Mouse (Mus musculus) lung, embryonic 15.5 days (tissue): ENCODE data around the gene Serpinb1c. TPM values are rescaled to one million over a fixed set of nuclear protein-coding genes. Genes with fewer than 3 reads are reported as not detected.

ENCODE experiments used
- ATAC-seq: fragments of 200-750 bp; cut with Nextera tagmentation; 2 replicates; pipeline ENCODE4 v1.8.0; 2017; ENCODE audit warnings: moderate number of reproducible peaks, borderline replicate concordance; ENCODE audit not compliant: low FRiP score, low TSS enrichment; ENCODE audit errors: extremely low read depth
- H3K27ac ChIP-seq: fragments of 300-500 bp; sonication (generic); 2 replicates; pipeline ENCODE4 v1.5.1; 2015; ENCODE audit warnings: moderate library complexity, mild to moderate bottlenecking, inconsistent platforms
- H3K27me3 ChIP-seq: fragments of 300-500 bp; sonication (generic); 2 replicates; pipeline ENCODE4 v1.6.1; 2015; ENCODE audit warnings: inconsistent platforms
- H3K36me3 ChIP-seq: fragments of 300-500 bp; sonication (generic); 2 replicates; pipeline ENCODE4 v1.6.1; 2015; ENCODE audit warnings: inconsistent platforms
- H3K4me1 ChIP-seq: fragments of 300-500 bp; sonication (generic); 2 replicates; pipeline ENCODE4 v1.6.1; 2015; ENCODE audit warnings: inconsistent platforms
- H3K4me2 ChIP-seq: fragments of 300-500 bp; sonication (generic); 2 replicates; pipeline ENCODE4 v1.6.1; 2015; ENCODE audit warnings: inconsistent platforms, mild to moderate bottlenecking, moderate library complexity
- H3K4me3 ChIP-seq: fragments of 300-500 bp; sonication (generic); 2 replicates; pipeline ENCODE4 v1.5.1; 2015; ENCODE audit warnings: mild to moderate bottlenecking, inconsistent platforms
- H3K9ac ChIP-seq: fragments of 300-500 bp; sonication (generic); 2 replicates; pipeline ENCODE4 v1.6.1; 2015; ENCODE audit warnings: inconsistent platforms
- H3K9me3 ChIP-seq: fragments of 300-500 bp; sonication (generic); 2 replicates; pipeline ENCODE4 v1.6.1; 2016; ENCODE audit warnings: inconsistent platforms
- WGBS: fragments of 180-500 bp; shearing (Covaris S2); methylation state at CpG from one replicate; pipeline ENCODE4 v1.1.7; 2015; 5-methylcytosine and 5-hydroxymethylcytosine counted together
- polyA plus RNA-seq: library from polyadenylated mRNA; unstranded; fragments of >200 nt; fragmentation: Nextera tagmentation; extraction: Ambion mirVana; gene quantifications from 2 replicates; pipeline ENCODE4 v1.2.1, GENCODE M21; 2015

Gene Serpinb1c
- polyA plus RNA-seq, 1 experiment from 2014 or later, result not detected

DNA sequence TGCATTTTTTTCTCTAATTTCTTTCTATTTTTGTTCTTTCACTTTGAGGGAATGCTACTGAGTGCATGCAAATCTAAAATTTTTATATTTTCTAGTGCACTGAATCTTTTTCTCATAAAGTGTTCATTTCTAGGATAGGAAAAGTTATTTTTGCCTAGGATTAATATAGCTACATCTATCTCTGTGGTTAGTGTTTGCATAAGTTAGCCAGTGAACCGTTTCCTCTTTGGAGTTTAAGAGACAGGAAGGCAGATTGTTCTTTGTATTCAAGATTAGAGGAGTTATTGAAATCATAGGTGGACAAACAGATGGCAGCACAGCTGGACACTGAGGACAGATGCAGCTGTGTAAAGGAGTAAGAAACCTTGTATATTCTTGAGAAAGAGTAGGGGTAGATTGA, 58.7 kb downstream of the Serpinb1c start:
- H3K36me3 ChIP-seq, result no peaks in the 10 kb centered on the region
- 23% methylated on average over 1 of the region's 1 CpGs for WGBS
- H3K9ac ChIP-seq, result no peak overlapping the region
- H3K27ac ChIP-seq, result no peak overlapping the region
- no peak for ATAC-seq
- no peaks in the 10 kb centered on the region for H3K4me1 ChIP-seq
- H3K4me2 ChIP-seq, result no peak overlapping the region
- H3K27me3 ChIP-seq, result no peaks in the 10 kb centered on the region
- no peaks in the 10 kb centered on the region for H3K9me3 ChIP-seq
- no peak overlapping the region for H3K4me3 ChIP-seq

DNA sequence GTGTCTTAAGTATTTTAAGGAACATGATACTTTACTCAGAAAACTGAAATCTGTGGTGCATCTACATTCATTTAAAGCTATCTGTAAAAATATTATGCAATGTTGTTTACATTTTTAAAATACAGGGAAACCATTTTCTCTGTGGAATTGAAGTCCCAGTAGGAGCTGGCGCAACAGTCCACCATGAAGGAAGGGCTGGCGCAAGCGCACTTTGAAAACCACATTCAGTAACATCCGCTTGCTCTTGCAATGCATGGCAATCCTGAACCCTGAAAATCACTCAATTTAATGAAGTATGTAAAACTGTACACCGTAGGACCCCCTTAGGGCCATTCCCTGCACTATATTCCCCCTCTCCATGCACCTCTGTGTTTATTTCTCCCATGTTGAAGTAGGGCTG, 63.5 kb downstream of the Serpinb1c start:
- 88% methylated on average over 5 of the region's 5 CpGs for WGBS
- Histone ChIP-seq H3K4me2 (no peak overlapping the region), H3K9ac (no peak overlapping the region), H3K27me3 (no peaks in the 10 kb centered on the region), H3K4me1 (no peaks in the 10 kb centered on the region), H3K36me3 (no peaks in the 10 kb centered on the region), H3K9me3 (no peaks in the 10 kb centered on the region), H3K27ac (no peak overlapping the region), H3K4me3 (no peak overlapping the region)
- ATAC-seq, result no peak

DNA sequence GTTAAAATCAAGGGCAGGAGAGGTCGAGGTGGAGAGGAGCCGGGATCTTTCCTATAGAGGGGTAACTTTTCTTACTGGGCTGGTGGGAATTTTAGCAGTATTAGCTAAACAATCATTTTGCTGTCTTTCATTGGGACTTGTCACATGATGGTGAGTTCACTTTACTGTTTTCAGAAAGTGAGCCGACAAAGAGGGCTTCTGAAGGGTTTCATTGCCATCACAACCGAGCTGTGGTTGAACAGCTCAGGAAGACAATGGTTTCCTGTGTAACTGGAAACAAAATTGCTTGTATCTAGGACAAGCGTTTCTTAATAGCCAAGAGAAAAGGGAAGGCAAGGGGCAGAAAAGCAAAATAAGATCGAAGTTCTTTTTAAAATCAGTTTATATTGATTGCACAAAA, 64.8 kb downstream of the Serpinb1c start:
- Histone ChIP-seq H3K36me3 (no peaks in the 10 kb centered on the region), H3K4me2 (no peak overlapping the region), H3K4me1 (no peaks in the 10 kb centered on the region), H3K4me3 (no peak overlapping the region), H3K9ac (no peak overlapping the region), H3K27me3 (no peaks in the 10 kb centered on the region), H3K9me3 (no peaks in the 10 kb centered on the region), H3K27ac (no peak overlapping the region)
- WGBS, result 65% methylated on average over 6 of the region's 6 CpGs
- ATAC-seq, result no peak

DNA sequence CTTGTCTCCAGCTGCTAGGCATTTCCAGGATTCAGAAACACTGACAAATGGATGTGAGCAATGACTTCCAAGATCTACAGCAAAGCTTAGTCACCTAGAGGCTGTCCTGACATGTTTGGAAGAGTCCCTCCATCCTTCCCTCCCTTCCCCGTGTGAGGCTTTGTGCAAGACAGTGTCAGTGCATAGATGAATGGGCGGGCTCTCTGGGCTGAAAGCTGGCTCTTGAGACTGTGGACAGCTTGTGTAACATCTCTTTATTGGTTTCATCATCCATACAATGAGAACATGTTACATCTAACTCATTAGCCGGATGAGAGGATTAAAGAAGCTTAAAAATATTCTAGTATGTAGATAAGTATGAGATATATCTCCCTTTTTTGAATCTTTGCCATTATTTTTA, 65.2 kb downstream of the Serpinb1c start:
- no peak for ATAC-seq
- Histone ChIP-seq H3K36me3 (no peaks in the 10 kb centered on the region), H3K9me3 (no peaks in the 10 kb centered on the region), H3K4me2 (no peak overlapping the region), H3K9ac (no peak overlapping the region), H3K4me1 (no peaks in the 10 kb centered on the region), H3K27ac (no peak overlapping the region), H3K4me3 (no peak overlapping the region), H3K27me3 (no peaks in the 10 kb centered on the region)
- 61% methylated on average over 3 of the region's 3 CpGs for WGBS

DNA sequence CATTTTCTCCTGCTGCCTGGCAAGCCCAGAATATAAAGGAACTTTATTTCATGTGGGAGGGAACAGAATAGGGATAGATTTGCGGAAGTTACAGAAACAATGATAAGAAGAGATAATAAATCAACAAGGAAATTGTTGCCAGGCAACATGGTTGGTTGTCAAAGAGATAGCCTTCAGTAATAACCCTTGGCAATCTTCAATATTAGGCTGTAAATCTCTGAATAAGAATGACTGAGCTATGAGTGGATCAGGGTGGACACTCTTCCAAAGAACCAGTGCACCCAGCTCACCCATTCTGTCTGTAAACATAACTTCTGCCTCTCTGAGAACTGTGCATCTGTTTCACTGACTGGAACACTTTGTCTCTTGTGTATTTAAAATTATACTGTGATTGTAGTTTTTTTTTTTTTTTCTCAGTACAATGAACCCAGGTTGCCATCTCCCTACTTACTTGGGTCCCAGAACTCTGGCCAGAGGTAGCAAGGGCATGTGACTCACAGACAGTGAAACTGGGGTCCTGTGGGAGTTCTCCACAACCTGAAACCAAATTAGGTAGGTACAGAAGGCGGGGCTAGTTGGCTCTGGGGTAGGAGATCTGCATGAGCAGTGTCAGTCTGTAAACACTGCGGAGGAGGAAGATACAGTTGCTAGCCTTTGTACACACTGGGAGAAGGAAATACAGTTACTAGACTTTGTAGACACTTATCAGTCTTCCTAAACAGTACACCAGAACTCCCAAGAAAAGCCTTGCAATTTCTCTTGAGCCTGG, 66.3 kb downstream of the Serpinb1c start:
- Histone ChIP-seq H3K9me3 (no peaks in the 10 kb centered on the region), H3K4me1 (no peaks in the 10 kb centered on the region), H3K4me3 (no peak overlapping the region), H3K27ac (no peak overlapping the region), H3K36me3 (no peaks in the 10 kb centered on the region), H3K9ac (no peak overlapping the region), H3K4me2 (no peak overlapping the region), H3K27me3 (no peaks in the 10 kb centered on the region)
- WGBS, result 60% methylated on average over 3 of the region's 3 CpGs
- no peak for ATAC-seq

Other genes starting within 250 kb of the Serpinb1c start
- 0.10 and 0.19 TPM in 2 replicates for gene Mylk4, start 114.3 kb downstream of the Serpinb1c start, polyA plus RNA-seq
- gene Wrnip1, start 96.2 kb downstream of the Serpinb1c start, polyA plus RNA-seq, result 29.9 and 30.5 TPM in 2 replicates
- not detected in 2 replicates for gene D930007J09Rik, start 95.4 kb downstream of the Serpinb1c start, polyA plus RNA-seq
- 5.8 and 8.9 TPM in 2 replicates for gene Serpinb1a, start 47.0 kb downstream of the Serpinb1c start, polyA plus RNA-seq
- gene Serpinb6b, start 67.0 kb upstream of the Serpinb1c start, polyA plus RNA-seq, result 34.5 and 34.6 TPM in 2 replicates
- 32.3 and 36.3 TPM in 2 replicates for gene Serpinb9, start 105.0 kb upstream of the Serpinb1c start, polyA plus RNA-seq
- gene Serpinb9b, start 129.2 kb upstream of the Serpinb1c start, polyA plus RNA-seq, result 0.15 and 0.19 TPM in 2 replicates
- 0.43 TPM in 1 of 2 replicates, not detected in the other for gene Serpinb1b, start 180.4 kb upstream of the Serpinb1c start, polyA plus RNA-seq